Mouse (Mus musculus): ENCODE data around the gene Gm5127. TPM values are rescaled to one million over a fixed set of nuclear protein-coding genes. Genes with fewer than 3 reads are reported as not detected.

Gm5127 gene
- polyA plus RNA-seq, 1 experiment from 2014 or later = 5.1 TPM

GRCm38 (mm10) chrX:106602574-106603258, 19.7 kb downstream of the Gm5127 start:
- H3K9me3 ChIP-seq (replicated peaks; ENCODE audit: control insufficient read depth, low read length) = no peaks in the 10 kb centered on the region
- no peak for ATAC-seq (replicated peaks; ENCODE audit: insufficient number of reproducible peaks, low FRiP score, low TSS enrichment, low read depth)
- H3K27me3 ChIP-seq (ENCODE audit: control insufficient read depth, insufficient read depth, low read length) = no peaks in the 10 kb centered on the region
- no peak overlapping the region for H3K27ac ChIP-seq (replicated peaks; ENCODE audit: low read depth, low read length)
- no peak overlapping the region for H3K9ac ChIP-seq (replicated peaks; ENCODE audit: low read length)
- no peaks in the 10 kb centered on the region for H3K36me3 ChIP-seq (replicated peaks; ENCODE audit: control insufficient read depth, insufficient read depth, low read depth, low read length)
- H3K4me2 ChIP-seq (ENCODE audit: low read depth, low read length) = no peak overlapping the region; the same call in 1 of the 2 replicates
- no peaks in the 10 kb centered on the region for H3K4me1 ChIP-seq (ENCODE audit: control insufficient read depth, insufficient read depth, low read length)
- peak; percentile 29 for DNase-seq (ENCODE audit: low spot score)
- no peak overlapping the region for H3K4me3 ChIP-seq (ENCODE audit: low read depth, low read length)
- WGBS = 14% methylated on average over 9 of the region's 9 CpGs

GRCm38 (mm10) chrX:106603386-106603785, 20.4 kb downstream of the Gm5127 start, which contains the start of gene Cysltr1:
Cysltr1 (minus strand) TSS chrX:106603679.
- H3K27ac ChIP-seq (replicated peaks; ENCODE audit: low read depth, low read length) = no peak within 1 kb of the TSS
- no peak for ATAC-seq (replicated peaks; ENCODE audit: insufficient number of reproducible peaks, low FRiP score, low TSS enrichment, low read depth)
- no peak within 1 kb of the TSS for H3K4me3 ChIP-seq (ENCODE audit: low read depth, low read length)
- H3K4me1 ChIP-seq (ENCODE audit: control insufficient read depth, insufficient read depth, low read length) = no peaks in the 10 kb centered on the region
- DNase-seq (ENCODE audit: low spot score) = peak; percentile 14
- no peak within 1 kb of the TSS; the same call in 1 of the 2 replicates for H3K4me2 ChIP-seq (ENCODE audit: low read depth, low read length)
- H3K36me3 ChIP-seq (replicated peaks; ENCODE audit: control insufficient read depth, insufficient read depth, low read depth, low read length) = no peaks in the 10 kb centered on the region
- no peaks in the 10 kb centered on the region for H3K9me3 ChIP-seq (replicated peaks; ENCODE audit: control insufficient read depth, low read length)
- 19% methylated on average over 6 of the region's 6 CpGs for WGBS
- H3K9ac ChIP-seq (replicated peaks; ENCODE audit: low read length) = no peak within 1 kb of the TSS
- no peaks in the 10 kb centered on the region for H3K27me3 ChIP-seq (ENCODE audit: control insufficient read depth, insufficient read depth, low read length)

GRCm38 (mm10) chrX:106622512-106622911, 39.5 kb downstream of the Gm5127 start:
- DNase-seq (ENCODE audit: low spot score) (no peak), ATAC-seq (replicated peaks; ENCODE audit: insufficient number of reproducible peaks, low FRiP score, low TSS enrichment, low read depth) (no peak)
- H3K9ac ChIP-seq (replicated peaks; ENCODE audit: low read length) = no peak overlapping the region
- H3K4me1 ChIP-seq (ENCODE audit: control insufficient read depth, insufficient read depth, low read length) = no peaks in the 10 kb centered on the region
- no peaks in the 10 kb centered on the region for H3K9me3 ChIP-seq (replicated peaks; ENCODE audit: control insufficient read depth, low read length)
- WGBS = 72% methylated on average over 1 of the region's 1 CpGs
- H3K27me3 ChIP-seq (ENCODE audit: control insufficient read depth, insufficient read depth, low read length) = no peaks in the 10 kb centered on the region
- no peak overlapping the region for H3K4me3 ChIP-seq (ENCODE audit: low read depth, low read length)
- H3K27ac ChIP-seq (replicated peaks; ENCODE audit: low read depth, low read length) = no peak overlapping the region
- no peaks in the 10 kb centered on the region for H3K36me3 ChIP-seq (replicated peaks; ENCODE audit: control insufficient read depth, insufficient read depth, low read depth, low read length)
- no peak overlapping the region for H3K4me2 ChIP-seq (ENCODE audit: low read depth, low read length)

- Histone ChIP-seq H3K9ac (replicated peaks; ENCODE audit: low read length) (no peak overlapping the region), H3K4me1 (ENCODE audit: control insufficient read depth, insufficient read depth, low read length) (no peaks in the 10 kb centered on the region), H3K27ac (replicated peaks; ENCODE audit: low read depth, low read length) (no peak overlapping the region), H3K4me3 (ENCODE audit: low read depth, low read length) (no peak overlapping the region), H3K27me3 (ENCODE audit: control insufficient read depth, insufficient read depth, low read length) (no peaks in the 10 kb centered on the region), H3K9me3 (replicated peaks; ENCODE audit: control insufficient read depth, low read length) (no peaks in the 10 kb centered on the region), H3K4me2 (ENCODE audit: low read depth, low read length) (no peak overlapping the region), H3K36me3 (replicated peaks; ENCODE audit: control insufficient read depth, insufficient read depth, low read depth, low read length) (no peaks in the 10 kb centered on the region)
- WGBS = 41% methylated on average over 3 of the region's 3 CpGs
- ATAC-seq (replicated peaks; ENCODE audit: insufficient number of reproducible peaks, low FRiP score, low TSS enrichment, low read depth) (no peak), DNase-seq (ENCODE audit: low spot score) (no peak)
Observed at GRCm38 (mm10) chrX:106623667-106624066, 40.7 kb downstream of the Gm5127 start.

GRCm38 (mm10) chrX:106628514-106628913, 45.5 kb downstream of the Gm5127 start:
- Histone ChIP-seq H3K27ac (replicated peaks; ENCODE audit: low read depth, low read length) (no peak overlapping the region), H3K4me1 (ENCODE audit: control insufficient read depth, insufficient read depth, low read length) (no peaks in the 10 kb centered on the region), H3K4me2 (ENCODE audit: low read depth, low read length) (no peak overlapping the region), H3K4me3 (ENCODE audit: low read depth, low read length) (no peak overlapping the region), H3K9me3 (replicated peaks; ENCODE audit: control insufficient read depth, low read length) (no peaks in the 10 kb centered on the region), H3K9ac (replicated peaks; ENCODE audit: low read length) (no peak overlapping the region), H3K27me3 (ENCODE audit: control insufficient read depth, insufficient read depth, low read length) (no peaks in the 10 kb centered on the region), H3K36me3 (replicated peaks; ENCODE audit: control insufficient read depth, insufficient read depth, low read depth, low read length) (no peaks in the 10 kb centered on the region)
- DNase-seq (ENCODE audit: low spot score) (no peak), ATAC-seq (replicated peaks; ENCODE audit: insufficient number of reproducible peaks, low FRiP score, low TSS enrichment, low read depth) (no peak)
- WGBS = 82% methylated on average over 1 of the region's 1 CpGs

GRCm38 (mm10) chrX:106633543-106633942, 50.6 kb downstream of the Gm5127 start:
- no peak overlapping the region for H3K4me2 ChIP-seq (ENCODE audit: low read depth, low read length)
- no peaks in the 10 kb centered on the region for H3K27me3 ChIP-seq (ENCODE audit: control insufficient read depth, insufficient read depth, low read length)
- DNase-seq (ENCODE audit: low spot score) (no peak), ATAC-seq (replicated peaks; ENCODE audit: insufficient number of reproducible peaks, low FRiP score, low TSS enrichment, low read depth) (no peak)
- no peaks in the 10 kb centered on the region for H3K4me1 ChIP-seq (ENCODE audit: control insufficient read depth, insufficient read depth, low read length)
- H3K9me3 ChIP-seq (replicated peaks; ENCODE audit: control insufficient read depth, low read length) = no peaks in the 10 kb centered on the region
- H3K9ac ChIP-seq (replicated peaks; ENCODE audit: low read length) = no peak overlapping the region
- H3K36me3 ChIP-seq (replicated peaks; ENCODE audit: control insufficient read depth, insufficient read depth, low read depth, low read length) = no peaks in the 10 kb centered on the region
- H3K27ac ChIP-seq (replicated peaks; ENCODE audit: low read depth, low read length) = no peak overlapping the region
- H3K4me3 ChIP-seq (ENCODE audit: low read depth, low read length) = no peak overlapping the region

GRCm38 (mm10) chrX:106634799-106635541, 52.0 kb downstream of the Gm5127 start:
- H3K4me2 ChIP-seq (ENCODE audit: low read depth, low read length) = no peak overlapping the region
- H3K4me1 ChIP-seq (ENCODE audit: control insufficient read depth, insufficient read depth, low read length) = no peaks in the 10 kb centered on the region
- H3K9ac ChIP-seq (replicated peaks; ENCODE audit: low read length) = no peak overlapping the region
- no peaks in the 10 kb centered on the region for H3K36me3 ChIP-seq (replicated peaks; ENCODE audit: control insufficient read depth, insufficient read depth, low read depth, low read length)
- WGBS = 78% methylated on average over 3 of the region's 3 CpGs
- H3K27ac ChIP-seq (replicated peaks; ENCODE audit: low read depth, low read length) = no peak overlapping the region
- no peaks in the 10 kb centered on the region for H3K27me3 ChIP-seq (ENCODE audit: control insufficient read depth, insufficient read depth, low read length)
- no peak for ATAC-seq (replicated peaks; ENCODE audit: insufficient number of reproducible peaks, low FRiP score, low TSS enrichment, low read depth)
- DNase-seq (ENCODE audit: low spot score) = no peak
- H3K4me3 ChIP-seq (ENCODE audit: low read depth, low read length) = no peak overlapping the region
- no peaks in the 10 kb centered on the region for H3K9me3 ChIP-seq (replicated peaks; ENCODE audit: control insufficient read depth, low read length)

- H3K27me3 ChIP-seq (ENCODE audit: control insufficient read depth, insufficient read depth, low read length) = no peaks in the 10 kb centered on the region
- H3K4me3 ChIP-seq (ENCODE audit: low read depth, low read length) = no peak overlapping the region
- no peaks in the 10 kb centered on the region for H3K9me3 ChIP-seq (replicated peaks; ENCODE audit: control insufficient read depth, low read length)
- H3K36me3 ChIP-seq (replicated peaks; ENCODE audit: control insufficient read depth, insufficient read depth, low read depth, low read length) = no peaks in the 10 kb centered on the region
- no peak overlapping the region for H3K27ac ChIP-seq (replicated peaks; ENCODE audit: low read depth, low read length)
- DNase-seq (ENCODE audit: low spot score) (no peak), ATAC-seq (replicated peaks; ENCODE audit: insufficient number of reproducible peaks, low FRiP score, low TSS enrichment, low read depth) (no peak)
- no peak overlapping the region for H3K4me2 ChIP-seq (ENCODE audit: low read depth, low read length)
- H3K4me1 ChIP-seq (ENCODE audit: control insufficient read depth, insufficient read depth, low read length) = no peaks in the 10 kb centered on the region
- no peak overlapping the region for H3K9ac ChIP-seq (replicated peaks; ENCODE audit: low read length)
Observed at GRCm38 (mm10) chrX:106662101-106662500, 79.1 kb downstream of the Gm5127 start.
